Mouse (Mus musculus) heart, embryonic 10.5 days (tissue): ENCODE data around the gene Dhrs11. TPM values are rescaled to one million over a fixed set of nuclear protein-coding genes. Genes with fewer than 3 reads are reported as not detected.
"Not testable (repeated sequence)": the region's sequence is repeated elsewhere in the genome, so short reads cannot be mapped to it uniquely, and the experiment has no call there.

Experiments used
- DNase-seq: peaks from one replicate; pipeline ENCODE4 v3.0.0-alpha.2; 2017; ENCODE audit warnings: low spot score
- H3K27ac ChIP-seq: fragments of 300-500 bp; sonication (generic); 2 replicates; pipeline ENCODE4 v1.5.1; 2016; ENCODE audit warnings: mild to moderate bottlenecking
- H3K27me3 ChIP-seq: fragments of 300-500 bp; sonication (generic); 2 replicates; pipeline ENCODE4 v1.6.1; 2016; ENCODE audit warnings: mild to moderate bottlenecking; ENCODE audit not compliant: poor library complexity, insufficient read depth, severe bottlenecking
- H3K36me3 ChIP-seq: fragments of 300-500 bp; sonication (generic); 2 replicates; pipeline ENCODE4 v1.6.1; 2016; ENCODE audit warnings: mild to moderate bottlenecking, moderate library complexity
- H3K4me1 ChIP-seq: fragments of 300-500 bp; sonication (generic); 2 replicates; pipeline ENCODE4 v1.6.1; 2016; ENCODE audit warnings: mild to moderate bottlenecking
- H3K4me3 ChIP-seq: fragments of 300-500 bp; sonication (generic); 2 replicates; pipeline ENCODE4 v1.5.1; 2016; ENCODE audit warnings: mild to moderate bottlenecking, moderate library complexity
- H3K9me3 ChIP-seq: fragments of 300-500 bp; sonication (generic); 2 replicates; pipeline ENCODE4 v1.6.1; 2016; ENCODE audit warnings: mild to moderate bottlenecking, moderate library complexity
- WGBS: fragments of 180-500 bp; shearing (Covaris S2); methylation state at CpG from one replicate; pipeline ENCODE4 v1.1.7; 2016; 5-methylcytosine and 5-hydroxymethylcytosine counted together
- polyA plus RNA-seq: library from polyadenylated mRNA; unstranded; fragments of >200 nt; fragmentation: Nextera tagmentation; extraction: Ambion mirVana; gene quantifications from 2 replicates; pipeline ENCODE4 v1.2.1, GENCODE M21; 2016

Dhrs11 gene
- polyA plus RNA-seq: 29.3 and 34.3 TPM in 2 replicates

- peaks cover 37% of the 10 kb centered on the region for H3K36me3 ChIP-seq
- H3K4me3 ChIP-seq: peak within 1 kb of the TSS; percentile 95
- under 1% methylated on average over 62 of the region's 62 CpGs for WGBS
- no peaks in the 10 kb centered on the region for H3K9me3 ChIP-seq
- peaks cover 43% of the 10 kb centered on the region for H3K4me1 ChIP-seq
- peak within 1 kb of the TSS; percentile 90 for H3K27ac ChIP-seq
- DNase-seq: peak; percentile 96
- H3K27me3 ChIP-seq: peaks cover 6% of the 10 kb centered on the region; the same call in 1 of the 2 replicates
These were observed at the start of gene Dhrs11 for GRCm38 (mm10) chr11:84828516-84829399. TSS of gene Dhrs11 (minus strand) at chr11:84828994.

GRCm38 (mm10) chr11:84876020-84876419 lies 47.2 kb upstream of the Dhrs11 start:
- Histone ChIP-seq H3K36me3 (peaks cover 10% of the 10 kb centered on the region; the same call in 1 of the 2 replicates), H3K4me1 (peaks cover 12% of the 10 kb centered on the region)
- DNase-seq, H3K9me3 ChIP-seq, H3K27me3 ChIP-seq, H3K27ac ChIP-seq, H3K4me3 ChIP-seq: not testable (repeated sequence)
- WGBS: 83% methylated on average over 1 of the region's 1 CpGs

- Histone ChIP-seq H3K4me1 (no peaks in the 10 kb centered on the region), H3K36me3 (peaks cover 10% of the 10 kb centered on the region; the same call in 1 of the 2 replicates), H3K27me3 (no peaks in the 10 kb centered on the region), H3K9me3 (no peaks in the 10 kb centered on the region), H3K4me3 (no peak overlapping the region), H3K27ac (no peak overlapping the region)
- DNase-seq: no peak
- WGBS: 60% methylated on average over 1 of the region's 1 CpGs
These were observed 44.4 kb upstream of the Dhrs11 start for GRCm38 (mm10) chr11:84873042-84873833.

GRCm38 (mm10) chr11:84871548-84872069 lies 42.8 kb upstream of the Dhrs11 start:
- Histone ChIP-seq H3K36me3 (0 out of 2 replicates have a peak, but pooled peaks cover 6% of the 10 kb centered on the region), H3K9me3 (no peaks in the 10 kb centered on the region), H3K4me3 (peak overlapping the region; percentile 97), H3K4me1 (peaks cover 5% of the 10 kb centered on the region; the same call in 1 of the 2 replicates), H3K27me3 (no peaks in the 10 kb centered on the region), H3K27ac (peak overlapping the region; percentile 98)
- 75% methylated on average over 4 of the region's 4 CpGs for WGBS
- DNase-seq: no peak

GRCm38 (mm10) chr11:84871046-84871445 lies 42.3 kb upstream of the Dhrs11 start:
- 0 out of 2 replicates have a peak, but pooled peaks cover 6% of the 10 kb centered on the region for H3K36me3 ChIP-seq
- WGBS: 0% methylated on average over 10 of the region's 10 CpGs
- no peaks in the 10 kb centered on the region for H3K9me3 ChIP-seq
- DNase-seq: no peak
- H3K4me3 ChIP-seq: peak overlapping the region; percentile 97
- H3K27me3 ChIP-seq: no peaks in the 10 kb centered on the region
- H3K27ac ChIP-seq: peak overlapping the region; percentile 98
- peaks cover 5% of the 10 kb centered on the region; the same call in 1 of the 2 replicates for H3K4me1 ChIP-seq

- Histone ChIP-seq H3K4me3 (peak within 1 kb of the TSS; percentile 97), H3K4me1 (peaks cover 8% of the 10 kb centered on the region; the same call in 1 of the 2 replicates), H3K9me3 (no peaks in the 10 kb centered on the region), H3K27ac (peak within 1 kb of the TSS; percentile 98), H3K27me3 (no peaks in the 10 kb centered on the region), H3K36me3 (0 out of 2 replicates have a peak, but pooled peaks cover 6% of the 10 kb centered on the region)
- WGBS: under 1% methylated on average over 55 of the region's 62 CpGs
- DNase-seq: peak; percentile 96
These were observed 41.7 kb upstream of the Dhrs11 start, which contains the start of gene Ggnbp2 for GRCm38 (mm10) chr11:84870337-84871043. TSS of gene Ggnbp2 (minus strand) at chr11:84870817.

- Histone ChIP-seq H3K4me3 (peak overlapping the region; percentile 97), H3K9me3 (no peaks in the 10 kb centered on the region), H3K4me1 (peaks cover 8% of the 10 kb centered on the region; the same call in 1 of the 2 replicates), H3K36me3 (0 out of 2 replicates have a peak, but pooled peaks cover 6% of the 10 kb centered on the region), H3K27ac (peak overlapping the region; percentile 98), H3K27me3 (no peaks in the 10 kb centered on the region)
- peak; percentile 98 for DNase-seq
- under 1% methylated on average over 61 of the region's 61 CpGs for WGBS
These were observed 40.9 kb upstream of the Dhrs11 start for GRCm38 (mm10) chr11:84869537-84870232.

- H3K27ac ChIP-seq: peak overlapping the region; percentile 98
- WGBS: 9% methylated on average over 7 of the region's 7 CpGs
- peak overlapping the region; percentile 97 for H3K4me3 ChIP-seq
- H3K27me3 ChIP-seq: no peaks in the 10 kb centered on the region
- H3K4me1 ChIP-seq: peaks cover 8% of the 10 kb centered on the region; the same call in 1 of the 2 replicates
- DNase-seq: no peak
- no peaks in the 10 kb centered on the region for H3K9me3 ChIP-seq
- H3K36me3 ChIP-seq: 0 out of 2 replicates have a peak, but pooled peaks cover 10% of the 10 kb centered on the region
These were observed 40.0 kb upstream of the Dhrs11 start for GRCm38 (mm10) chr11:84868786-84869259.

- H3K4me1 ChIP-seq: peaks cover 8% of the 10 kb centered on the region; the same call in 1 of the 2 replicates
- WGBS: 91% methylated on average over 2 of the region's 2 CpGs
- DNase-seq: no peak
- H3K9me3 ChIP-seq: no peaks in the 10 kb centered on the region
- H3K27me3 ChIP-seq: no peaks in the 10 kb centered on the region
- H3K4me3 ChIP-seq: 0 out of 2 replicates have a peak overlapping the region, but pooled peaks have one; percentile 5
- no peak overlapping the region for H3K27ac ChIP-seq
- H3K36me3 ChIP-seq: peaks cover 17% of the 10 kb centered on the region; the same call in 1 of the 2 replicates
These were observed 38.8 kb upstream of the Dhrs11 start for GRCm38 (mm10) chr11:84867586-84867985.

- no peak overlapping the region for H3K27ac ChIP-seq
- DNase-seq: no peak
- no peak overlapping the region for H3K4me3 ChIP-seq
- no peaks in the 10 kb centered on the region for H3K27me3 ChIP-seq
- H3K4me1 ChIP-seq: peaks cover 8% of the 10 kb centered on the region; the same call in 1 of the 2 replicates
- H3K36me3 ChIP-seq: peaks cover 39% of the 10 kb centered on the region
- H3K9me3 ChIP-seq: no peaks in the 10 kb centered on the region
- 50% methylated on average over 2 of the region's 2 CpGs for WGBS
These were observed 36.5 kb upstream of the Dhrs11 start for GRCm38 (mm10) chr11:84865268-84865667.

- Histone ChIP-seq H3K27me3 (no peaks in the 10 kb centered on the region), H3K4me1 (no peaks in the 10 kb centered on the region), H3K9me3 (no peaks in the 10 kb centered on the region), H3K4me3 (no peak overlapping the region), H3K36me3 (peaks cover 86% of the 10 kb centered on the region), H3K27ac (no peak overlapping the region)
- no peak for DNase-seq
- 93% methylated on average over 6 of the region's 6 CpGs for WGBS
These were observed 26.5 kb upstream of the Dhrs11 start for GRCm38 (mm10) chr11:84855285-84855684.
